ENCODE assay signal across 12 mouse cellular contexts in the genomic region with DNA sequence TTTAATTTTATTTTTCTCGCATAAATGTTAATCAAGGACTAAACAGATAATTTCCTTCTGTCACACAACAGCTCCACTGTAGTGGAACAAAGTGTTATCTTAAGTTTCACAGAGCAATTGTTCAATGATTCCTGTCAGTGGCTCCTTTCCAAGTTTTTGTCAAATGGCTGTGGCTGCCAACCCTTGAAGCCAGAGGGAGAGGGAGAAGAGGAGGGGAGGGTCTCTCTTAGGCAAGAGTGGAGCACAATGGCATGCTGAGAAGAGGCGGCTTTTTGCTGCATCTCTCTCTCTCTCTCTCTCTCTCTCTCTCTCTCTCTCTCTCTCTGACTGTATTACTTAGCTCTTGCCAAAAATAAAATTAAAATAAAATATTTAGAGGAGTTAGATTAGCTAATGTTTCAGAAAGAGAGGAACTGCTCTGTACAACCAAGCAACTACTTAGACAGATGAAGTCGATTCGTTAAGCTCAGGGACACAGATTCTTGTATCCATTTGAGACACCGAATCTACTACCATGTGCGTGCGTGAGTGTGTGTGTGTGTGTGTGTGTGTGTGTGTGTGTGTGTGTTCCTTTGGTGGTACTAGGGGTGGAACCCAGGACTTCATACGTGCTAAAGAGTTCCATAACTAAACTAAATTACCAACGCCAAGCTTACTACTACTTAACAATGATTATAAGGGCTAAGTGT.
DNase-seq lines count a peak whose midpoint lies in the region; ATAC-seq lines count a peak whose summit lies in the region.
"Had no signal": no experiment of that assay in that cellular context is flagged by ENCODE, and none has a peak within 500 bp of the region (broad histone marks: within the 10 kb centered on the region; RNA-seq: fewer than 3 reads in every experiment).

No protein-coding gene starts in this region.

- no peak overlapping the region for H3K27ac ChIP-seq in forebrain, embryonic 13.5 days
- no peak overlapping the region for H3K27ac ChIP-seq in forebrain, embryonic 10.5 days
- H3K27ac ChIP-seq in lung, embryonic 15.5 days: peak overlapping the region; percentile 68
- H3K27ac ChIP-seq: stomach, embryonic 15.5 days had no signal

- DNase-seq in forebrain, embryonic 10.5 days (ENCODE audit: extremely low spot score, low spot score): no peak
- peak; percentile 81 for DNase-seq in retina, postnatal 1 day
- no peak for DNase-seq in retina, embryonic 14.5 days (ENCODE audit: low spot score)
- DNase-seq in embryo, embryonic 11 days: no peak
- DNase-seq in right cerebral cortex, adult 2 months (ENCODE audit: low spot score in 2 of 2): no peak
- no peak for DNase-seq in layer of hippocampus, adult 8-10 months (ENCODE audit: low spot score in 2 of 2)
- DNase-seq: kidney, postnatal 25 days had no signal

- H3K4me3 ChIP-seq in forebrain, embryonic 13.5 days: no peak overlapping the region
- H3K4me3 ChIP-seq in forebrain, embryonic 10.5 days: no peak overlapping the region
- no peak overlapping the region for H3K4me3 ChIP-seq in lung, embryonic 15.5 days
- H3K4me3 ChIP-seq: megakaryocyte, embryonic 14.5 days; stomach, embryonic 15.5 days had no signal

- no peak overlapping the region for H3K4me2 ChIP-seq in forebrain, embryonic 13.5 days
- no peak overlapping the region for H3K4me2 ChIP-seq in lung, embryonic 15.5 days
- H3K4me2 ChIP-seq: stomach, embryonic 15.5 days had no signal

- no peaks in the 10 kb centered on the region for H3K9me3 ChIP-seq in forebrain, embryonic 13.5 days (replicated peaks)
- no peaks in the 10 kb centered on the region for H3K9me3 ChIP-seq in forebrain, embryonic 10.5 days
- H3K9me3 ChIP-seq in lung, embryonic 15.5 days: no peaks in the 10 kb centered on the region
- H3K9me3 ChIP-seq: megakaryocyte, embryonic 14.5 days; stomach, embryonic 15.5 days had no signal

- ATAC-seq in forebrain, embryonic 13.5 days: peak; percentile 74
- ATAC-seq in lung, embryonic 15.5 days (ENCODE audit: borderline replicate concordance, extremely low read depth, low FRiP score, low TSS enrichment): peak; percentile 87
- ATAC-seq: Patski had no signal

- no peaks in the 10 kb centered on the region for H3K27me3 ChIP-seq in forebrain, embryonic 13.5 days
- no peaks in the 10 kb centered on the region for H3K27me3 ChIP-seq in forebrain, embryonic 10.5 days (ENCODE audit: poor library complexity, severe bottlenecking)
- no peaks in the 10 kb centered on the region for H3K27me3 ChIP-seq in lung, embryonic 15.5 days
- H3K27me3 ChIP-seq: stomach, embryonic 15.5 days had no signal

- H3K9ac ChIP-seq in forebrain, embryonic 13.5 days: no peak overlapping the region
- no peak overlapping the region for H3K9ac ChIP-seq in lung, embryonic 15.5 days
- H3K9ac ChIP-seq: stomach, embryonic 15.5 days had no signal

- WGBS in forebrain, embryonic 13.5 days: 61% methylated on average over 9 of the region's 9 CpGs
- 87% methylated on average over 9 of the region's 9 CpGs for WGBS in forebrain, embryonic 10.5 days
- 55% methylated on average over 9 of the region's 9 CpGs for WGBS in lung, embryonic 15.5 days

- peaks cover 8% of the 10 kb centered on the region; the same call in 1 of the 2 replicates for H3K4me1 ChIP-seq in forebrain, embryonic 13.5 days
- peaks cover 19% of the 10 kb centered on the region for H3K4me1 ChIP-seq in forebrain, embryonic 10.5 days
- H3K4me1 ChIP-seq in lung, embryonic 15.5 days: peaks cover 14% of the 10 kb centered on the region
- H3K4me1 ChIP-seq: megakaryocyte, embryonic 14.5 days; stomach, embryonic 15.5 days had no signal

- H3K36me3 ChIP-seq in forebrain, embryonic 13.5 days (ENCODE audit: poor library complexity, severe bottlenecking): no peaks in the 10 kb centered on the region
- H3K36me3 ChIP-seq in forebrain, embryonic 10.5 days (replicated peaks): no peaks in the 10 kb centered on the region
- H3K36me3 ChIP-seq in lung, embryonic 15.5 days: no peaks in the 10 kb centered on the region
- H3K36me3 ChIP-seq: stomach, embryonic 15.5 days had no signal
